Mouse (Mus musculus) kidney, postnatal 0 days (tissue): ENCODE results near the gene Lyl1. TPM values are rescaled to one million over a fixed set of nuclear protein-coding genes. Genes with fewer than 3 reads are reported as not detected.

Experiments
- ATAC-seq: fragments of 200-750 bp; cut with Nextera tagmentation; replicated peaks from 2 replicates; pipeline ENCODE4 v1.8.0; 2017; ENCODE audit warnings: low read depth, moderate number of reproducible peaks, moderate TSS enrichment, moderate library complexity; ENCODE audit not compliant: low FRiP score
- DNase-seq: peaks from one replicate; pipeline ENCODE4 v3.0.0-alpha.2; 2016; ENCODE audit warnings: low spot score
- H3K27ac ChIP-seq: fragments of 300-500 bp; sonication (generic); 2 replicates; pipeline ENCODE4 v1.5.1; 2014; ENCODE audit warnings: mild to moderate bottlenecking
- H3K27me3 ChIP-seq: fragments of 300-500 bp; sonication (generic); 2 replicates; pipeline ENCODE4 v1.6.1; 2014; ENCODE audit warnings: low read length, mixed read lengths; ENCODE audit not compliant: insufficient read depth
- H3K36me3 ChIP-seq: fragments of 300-500 bp; sonication (generic); 2 replicates; pipeline ENCODE4 v1.6.1; 2014; ENCODE audit warnings: low read length, mixed read lengths; ENCODE audit not compliant: insufficient read depth
- H3K4me1 ChIP-seq: fragments of 300-500 bp; sonication (generic); replicated peaks from 2 replicates; pipeline ENCODE4 v1.6.1; 2014; ENCODE audit warnings: antibody characterized with exemption, low read length, mixed read lengths; ENCODE audit not compliant: insufficient read depth
- H3K4me2 ChIP-seq: fragments of 300-500 bp; sonication (generic); 2 replicates; pipeline ENCODE4 v1.6.1; 2014; ENCODE audit warnings: mild to moderate bottlenecking, low read length, moderate library complexity, mixed read lengths
- H3K4me3 ChIP-seq: fragments of 300-500 bp; sonication (generic); replicated peaks from 2 replicates; pipeline ENCODE4 v1.5.1; 2014; ENCODE audit warnings: low read depth, low read length
- H3K9ac ChIP-seq: fragments of 300-500 bp; sonication (generic); 2 replicates; pipeline ENCODE4 v1.6.1; 2014; ENCODE audit warnings: low read depth, low read length
- H3K9me3 ChIP-seq: fragments of 300-500 bp; sonication (generic); replicated peaks from 2 replicates; pipeline ENCODE4 v1.6.1; 2016; ENCODE audit warnings: low read length, inconsistent platforms, mixed read lengths
- CTCF ChIP-seq: IDR thresholded peaks from 2 replicates; pipeline ENCODE4 v1.5.1; 2016; ENCODE audit warnings: antibody characterized with exemption, low read depth, mild to moderate bottlenecking, moderate library complexity
- WGBS: fragments of 180-500 bp; shearing (Covaris S2); extraction: QIAGEN DNeasy Blood & Tissue Kit; methylation state at CpG from one replicate; pipeline ENCODE4 v1.1.7; 2014; 5-methylcytosine and 5-hydroxymethylcytosine counted together
- polyA plus RNA-seq: library from polyadenylated mRNA; unstranded; fragments of >200 nt; fragmentation: Nextera tagmentation; extraction: Ambion mirVana; gene quantifications from 2 replicates; pipeline ENCODE4 v1.2.1, GENCODE M21; 2015

The Lyl1 gene
- 6.1 and 6.4 TPM in 2 replicates for polyA plus RNA-seq

DNA sequence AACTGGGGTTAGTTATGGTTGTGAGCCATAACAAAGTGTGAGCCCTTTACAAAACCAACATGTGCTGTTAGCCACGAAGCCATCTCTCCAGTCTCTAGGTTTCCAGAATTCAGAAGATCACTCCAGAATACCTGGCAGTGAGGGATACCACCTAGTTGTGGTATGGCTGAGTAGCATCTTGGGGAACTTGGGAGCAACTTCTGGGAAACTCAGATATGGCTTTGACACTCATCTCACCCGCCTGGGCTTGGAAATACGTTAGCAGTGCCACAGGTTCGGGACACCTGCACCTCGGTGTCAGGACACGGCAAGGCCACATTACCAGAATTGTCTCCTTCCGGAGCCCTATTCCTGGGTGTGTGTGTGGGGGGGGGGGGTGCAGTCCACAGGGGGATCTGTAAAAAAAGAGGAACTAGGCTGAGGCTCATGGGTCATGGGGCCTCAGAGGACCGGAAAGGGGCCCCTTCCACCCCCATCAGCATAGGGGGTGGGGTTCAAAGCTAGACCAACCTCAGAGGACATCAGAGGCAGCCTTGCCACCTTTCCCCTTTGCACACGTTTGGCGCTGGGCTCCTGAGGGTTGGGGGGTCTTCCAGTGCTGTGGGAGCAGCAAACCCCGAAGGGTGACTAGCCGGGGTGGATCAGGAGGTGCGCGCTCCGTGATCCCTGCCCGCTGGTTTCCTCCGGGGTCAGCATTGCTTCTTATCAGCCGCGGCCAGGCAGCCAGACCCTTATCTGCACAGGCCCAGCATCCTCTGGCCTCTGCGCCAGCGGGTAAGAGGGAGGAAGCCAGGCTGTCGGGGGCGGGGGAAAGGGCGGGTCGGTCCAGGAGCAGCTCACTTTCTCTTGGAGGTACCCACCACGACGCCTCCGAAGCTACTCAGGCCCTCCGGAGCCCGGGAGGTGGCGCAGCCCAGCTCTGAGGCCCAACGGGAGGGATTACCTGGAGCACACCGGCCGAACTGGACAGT is at the start of gene Lyl1:
Gene Lyl1, plus strand, starts transcription at position 517 of the 971 bp plus-strand sequence.
- Histone ChIP-seq H3K4me2 (peak within 1 kb of the TSS; percentile 43), H3K4me1 (peaks cover 9% of the 10 kb centered on the region), H3K9ac (0 out of 2 replicates have a peak within 1 kb of the TSS, but pooled peaks have one; percentile 1), H3K4me3 (peak within 1 kb of the TSS; percentile 29), H3K9me3 (no peaks in the 10 kb centered on the region), H3K27ac (peak within 1 kb of the TSS; percentile 72), H3K36me3 (0 out of 2 replicates have a peak, but pooled peaks cover 18% of the 10 kb centered on the region), H3K27me3 (peaks cover 29% of the 10 kb centered on the region; the same call in 1 of the 2 replicates)
- peak; percentile 50 for TF ChIP-seq CTCF
- DNase-seq (peak; percentile 64), ATAC-seq (peak; percentile 19)
- 12% methylated on average over 32 of the region's 34 CpGs for WGBS

DNA sequence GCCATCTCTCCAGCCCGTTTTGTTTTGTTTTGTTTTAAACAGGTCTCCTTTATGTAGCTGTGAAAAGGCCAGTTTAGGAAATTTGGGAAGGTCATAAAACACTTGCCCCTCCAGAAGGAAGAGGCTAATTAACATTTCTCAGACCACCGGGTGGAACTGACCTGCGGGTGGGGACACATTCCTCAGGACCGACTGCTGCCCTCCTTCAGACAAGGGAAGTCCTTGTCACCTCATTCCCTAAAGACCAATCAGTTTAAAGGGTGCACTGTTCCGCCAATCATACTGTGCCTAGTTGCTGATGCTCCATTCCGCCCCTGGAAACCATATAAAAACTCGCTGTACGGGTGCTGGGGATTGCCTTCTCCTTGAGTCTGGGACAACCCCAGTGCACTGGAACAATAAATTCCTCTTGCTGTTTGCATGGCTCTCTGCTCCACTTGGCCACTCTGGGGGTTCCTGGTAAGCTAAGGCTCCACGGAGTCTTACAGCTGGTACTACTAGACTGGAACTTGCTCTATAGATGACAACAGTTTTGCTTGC is 48.1 kb upstream of the Lyl1 start:
- Histone ChIP-seq H3K27me3 (no peaks in the 10 kb centered on the region), H3K27ac (no peak overlapping the region), H3K9ac (no peak overlapping the region), H3K36me3 (no peaks in the 10 kb centered on the region), H3K4me3 (no peak overlapping the region), H3K4me1 (peaks cover 26% of the 10 kb centered on the region), H3K9me3 (no peaks in the 10 kb centered on the region), H3K4me2 (no peak overlapping the region)
- no peak for TF ChIP-seq CTCF
- ATAC-seq = no peak
- WGBS = 37% methylated on average over 9 of the region's 9 CpGs
- DNase-seq = peak; percentile 12

DNA sequence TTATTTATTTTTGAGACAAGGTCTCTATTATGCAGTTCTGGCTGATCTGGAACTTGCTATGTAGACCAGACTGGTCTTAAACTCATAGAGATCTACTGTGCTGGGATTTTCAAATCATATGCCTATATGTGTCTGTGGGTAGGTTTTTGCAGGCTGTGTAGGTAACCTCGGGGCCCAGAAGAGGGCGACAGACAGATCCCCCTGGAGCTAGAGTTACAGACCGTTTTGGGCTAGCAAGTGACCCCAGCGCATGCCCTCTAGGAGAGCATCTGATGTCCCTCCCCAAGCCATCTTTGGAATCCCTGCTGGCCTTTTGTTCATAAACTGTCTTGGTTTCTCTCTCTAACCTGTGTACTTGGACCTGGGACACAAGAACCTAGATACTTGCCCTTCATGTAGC is 46.7 kb upstream of the Lyl1 start:
- peaks cover 30% of the 10 kb centered on the region for H3K4me1 ChIP-seq
- WGBS = 45% methylated on average over 4 of the region's 4 CpGs
- no peak overlapping the region for H3K4me2 ChIP-seq
- peak; percentile 53 for TF ChIP-seq CTCF
- DNase-seq (peak; percentile 52), ATAC-seq (no peak)
- no peak overlapping the region for H3K9ac ChIP-seq
- H3K27ac ChIP-seq = peak overlapping the region; percentile 93
- no peaks in the 10 kb centered on the region for H3K36me3 ChIP-seq
- no peaks in the 10 kb centered on the region for H3K9me3 ChIP-seq
- H3K4me3 ChIP-seq = no peak overlapping the region
- no peaks in the 10 kb centered on the region for H3K27me3 ChIP-seq

DNA sequence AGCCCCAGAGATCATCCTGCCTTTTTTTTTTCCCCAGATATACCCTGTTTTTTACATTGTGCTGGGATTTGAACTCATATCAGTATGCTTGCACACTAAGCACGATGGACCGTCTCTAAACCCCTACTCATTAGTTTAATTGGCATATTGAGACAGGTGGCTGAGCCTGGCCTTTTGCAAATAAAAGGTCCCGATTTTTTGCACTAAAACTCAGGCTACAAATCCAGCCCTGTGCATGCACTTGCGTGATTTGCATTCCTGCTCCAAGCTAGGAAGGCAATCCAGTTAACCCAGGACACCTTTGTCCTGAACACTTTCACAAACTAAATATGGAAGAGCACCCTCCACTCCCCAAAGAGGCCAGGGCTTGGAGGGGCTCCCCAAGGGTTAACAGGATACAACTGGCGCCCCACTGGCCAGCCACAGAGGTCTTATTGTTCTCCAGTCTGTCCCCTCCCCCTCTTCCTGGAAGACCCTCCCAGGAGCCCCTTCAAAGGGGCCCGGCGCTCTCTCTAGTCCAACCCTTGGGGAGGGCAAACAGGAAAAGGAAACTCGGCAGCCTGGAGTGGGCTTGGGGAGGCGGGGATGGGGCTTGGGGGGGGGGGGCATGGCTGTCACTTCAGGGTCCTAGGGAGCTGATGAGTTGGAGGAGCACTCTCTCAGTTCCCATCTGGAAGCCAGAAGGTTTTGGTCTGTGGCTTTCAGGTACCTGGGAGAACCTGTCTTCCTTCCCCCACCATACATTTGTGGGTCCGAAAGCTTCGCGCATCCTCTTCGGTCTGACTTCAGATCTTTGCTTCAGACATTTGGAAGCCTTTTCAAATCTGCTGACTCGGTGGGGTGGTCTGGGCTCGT is 45.7 kb upstream of the Lyl1 start:
- Histone ChIP-seq H3K4me3 (peak overlapping the region; percentile 33), H3K4me1 (peaks cover 38% of the 10 kb centered on the region), H3K9ac (peak overlapping the region; percentile 62), H3K27me3 (no peaks in the 10 kb centered on the region), H3K9me3 (no peaks in the 10 kb centered on the region), H3K27ac (peak overlapping the region; percentile 93), H3K4me2 (peak overlapping the region; percentile 68), H3K36me3 (no peaks in the 10 kb centered on the region)
- ATAC-seq = peak; percentile 40
- TF ChIP-seq CTCF = no peak
- 6% methylated on average over 14 of the region's 15 CpGs for WGBS
- peak; percentile 86 for DNase-seq

DNA sequence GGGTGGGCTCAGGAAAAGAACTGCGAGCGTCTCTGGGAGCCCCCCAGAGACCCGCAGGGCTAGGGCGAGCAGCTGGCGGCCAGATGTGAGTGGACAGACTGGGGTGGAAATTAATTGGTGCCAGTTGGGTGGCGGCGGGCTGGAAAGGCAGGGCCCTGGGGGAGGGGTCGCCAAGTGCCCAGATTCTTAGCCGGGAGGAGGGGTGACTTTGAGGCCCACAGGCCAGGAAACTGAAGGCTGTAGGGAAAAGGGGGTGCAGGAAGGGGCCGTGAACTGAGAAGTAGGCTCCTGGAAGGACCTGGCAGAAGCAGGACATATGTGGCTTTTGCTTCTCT is 45.1 kb upstream of the Lyl1 start:
- Histone ChIP-seq H3K9ac (peak overlapping the region; percentile 62), H3K36me3 (no peaks in the 10 kb centered on the region), H3K9me3 (no peaks in the 10 kb centered on the region), H3K4me1 (peaks cover 40% of the 10 kb centered on the region), H3K4me2 (peak overlapping the region; percentile 68), H3K27ac (peak overlapping the region; percentile 93), H3K27me3 (no peaks in the 10 kb centered on the region), H3K4me3 (peak overlapping the region; percentile 33)
- DNase-seq = peak; percentile 55
- no peak; the same call in 1 of the 2 replicates for TF ChIP-seq CTCF
- peak; percentile 3; the same call in 1 of the 2 replicates for ATAC-seq
- under 1% methylated on average over 10 of the region's 10 CpGs for WGBS
